In genomic region chr9:100382492-100382891, GRCm38 (mm10) we compare ENCODE assay signal across 8 mouse cellular contexts.
DNase-seq lines count a peak whose midpoint lies in the region; ATAC-seq and TF ChIP-seq lines count a peak whose summit lies in the region.

No protein-coding gene starts in this region.

- TF ChIP-seq CTCF in kidney, adult 2 months (conservative IDR thresholded peaks at IDR 0.05; ENCODE audit: insufficient read depth, insufficient read length, low read depth, low read length) = peak; percentile 74

- H3K4me3 ChIP-seq in kidney, adult 2 months (ENCODE audit: insufficient read depth, low read depth, low read length) = no peak overlapping the region
- H3K4me3 ChIP-seq in kidney, embryonic 16.5 days (ENCODE audit: low read length) = no peak overlapping the region

- no peaks in the 10 kb centered on the region for H3K27me3 ChIP-seq in kidney, adult 2 months (replicated peaks; ENCODE audit: control insufficient read depth, insufficient read depth, low read length)
- no peaks in the 10 kb centered on the region for H3K27me3 ChIP-seq in kidney, embryonic 16.5 days (ENCODE audit: insufficient read depth, low read length)

- no peak overlapping the region for H3K4me2 ChIP-seq in kidney, embryonic 16.5 days (replicated peaks; ENCODE audit: low read depth, low read length)

- no peaks in the 10 kb centered on the region for H3K9me3 ChIP-seq in kidney, embryonic 16.5 days (ENCODE audit: low read length)

- no peaks in the 10 kb centered on the region for H3K36me3 ChIP-seq in kidney, adult 2 months (ENCODE audit: control insufficient read depth, insufficient read depth, low read length)
- no peaks in the 10 kb centered on the region for H3K36me3 ChIP-seq in kidney, embryonic 16.5 days (ENCODE audit: insufficient read depth, low read length)

- no peak for ATAC-seq in kidney, embryonic 16.5 days (ENCODE audit: low FRiP score, low TSS enrichment)
- ATAC-seq in hematopoietic stem cell, adult 5-6 weeks (replicated peaks in 1 of 2; ENCODE audit: insufficient read depth in 1 of 2, low FRiP score in 2 of 2, low TSS enrichment in 1 of 2, low read depth in 1 of 2, poor library complexity in 2 of 2, severe bottlenecking in 2 of 2) = peak; percentile 76 to 81

- H3K9ac ChIP-seq in kidney, embryonic 16.5 days (replicated peaks; ENCODE audit: low read length) = no peak overlapping the region

- intact Hi-C loops in left cerebral cortex, postnatal 36 days (cut with DNase I) = loop anchor here (2.0 to 10.0 kb wide), 2 partner anchors 536 to 618 kb away; no protein-coding TSS in a partner anchor

- DNase-seq in kidney, adult 2 months = peak; percentile 66
- DNase-seq in adrenal gland, adult 18-20 months (ENCODE audit: low spot score in 2 of 2) = peak; percentile 73 to 78
- peak; percentile 74 for DNase-seq in embryo, embryonic 10 days (ENCODE audit: low spot score)
- peak; percentile 33 to 46 for DNase-seq in left cerebral cortex, postnatal 36 days (ENCODE audit: low spot score in 2 of 2)
- peak; percentile 57 for DNase-seq in ovary, postnatal 36 days (ENCODE audit: low spot score)
- peak; percentile 84 for DNase-seq in thymus, postnatal 4 days

- no peak for TF ChIP-seq POLR2A in kidney, adult 2 months (IDR thresholded peaks at IDR 0.05; ENCODE audit: low read depth, low read length)

- no peak overlapping the region for H3K27ac ChIP-seq in kidney, adult 2 months (ENCODE audit: insufficient read depth, low read depth, low read length)
- no peak overlapping the region for H3K27ac ChIP-seq in kidney, embryonic 16.5 days (ENCODE audit: low read length)

- no peaks in the 10 kb centered on the region for H3K4me1 ChIP-seq in kidney, adult 2 months (ENCODE audit: control insufficient read depth, insufficient read depth, low read length)
- no peaks in the 10 kb centered on the region for H3K4me1 ChIP-seq in kidney, embryonic 16.5 days (ENCODE audit: insufficient read depth, low read length)

- 45% methylated on average over 5 of the region's 5 CpGs for WGBS in kidney, adult 2 months
- WGBS in kidney, embryonic 16.5 days = 66% methylated on average over 5 of the region's 5 CpGs
